Mouse (Mus musculus) midbrain, embryonic 16.5 days (tissue): Measurements from ENCODE around the gene Dalrd3. TPM values are rescaled to one million over a fixed set of nuclear protein-coding genes. Genes with fewer than 3 reads are reported as not detected.
A peak's percentile ranks its signal among the peaks of the same experiment; 100 is the strongest.

Experiments used
- ATAC-seq: fragments of 200-750 bp; cut with Nextera tagmentation; 2 replicates; pipeline ENCODE4 v1.8.0; 2017; ENCODE audit warnings: moderate TSS enrichment
- H3K27ac ChIP-seq: fragments of 300-500 bp; sonication (generic); 2 replicates; pipeline ENCODE4 v1.5.1; 2014; ENCODE audit warnings: mild to moderate bottlenecking, low read length, mixed read lengths
- H3K27me3 ChIP-seq: fragments of 300-500 bp; sonication (generic); 2 replicates; pipeline ENCODE4 v1.6.1; 2014; ENCODE audit warnings: low read depth, low read length, mixed read lengths; ENCODE audit not compliant: control insufficient read depth, insufficient read depth
- H3K36me3 ChIP-seq: fragments of 300-500 bp; sonication (generic); 2 replicates; pipeline ENCODE4 v1.6.1; 2014; ENCODE audit warnings: mild to moderate bottlenecking, low read length, moderate library complexity, mixed read lengths; ENCODE audit not compliant: control insufficient read depth, insufficient read depth
- H3K4me1 ChIP-seq: fragments of 300-500 bp; sonication (generic); 2 replicates; pipeline ENCODE4 v1.6.1; 2014; ENCODE audit warnings: mild to moderate bottlenecking, low read length, mixed read lengths; ENCODE audit not compliant: control insufficient read depth, insufficient read depth
- H3K4me2 ChIP-seq: fragments of 300-500 bp; sonication (generic); 2 replicates; pipeline ENCODE4 v1.6.1; 2014; ENCODE audit warnings: mild to moderate bottlenecking, low read length, mixed read lengths
- H3K4me3 ChIP-seq: fragments of 300-500 bp; sonication (generic); 2 replicates; pipeline ENCODE4 v1.5.1; 2014; ENCODE audit warnings: low read depth, mild to moderate bottlenecking, low read length, moderate library complexity, mixed read lengths
- H3K9ac ChIP-seq: fragments of 300-500 bp; sonication (generic); 2 replicates; pipeline ENCODE4 v1.6.1; 2014; ENCODE audit warnings: low read depth, low read length, mixed read lengths
- H3K9me3 ChIP-seq: fragments of 300-500 bp; sonication (generic); replicated peaks from 2 replicates; pipeline ENCODE4 v1.6.1; 2014; ENCODE audit warnings: mild to moderate bottlenecking, low read length, mixed read lengths; ENCODE audit not compliant: control insufficient read depth, poor library complexity, severe bottlenecking
- WGBS: fragments of 180-500 bp; shearing (Covaris S2); extraction: QIAGEN DNeasy Blood & Tissue Kit; methylation state at CpG from one replicate; pipeline ENCODE4 v1.1.7; 2014; 5-methylcytosine and 5-hydroxymethylcytosine counted together
- polyA plus RNA-seq: library from polyadenylated mRNA; unstranded; fragments of >200 nt; fragmentation: Nextera tagmentation; extraction: Ambion mirVana; gene quantifications from 2 replicates; pipeline ENCODE4 v1.2.1, GENCODE M21; 2015

The Dalrd3 gene
- polyA plus RNA-seq, 1 experiment from 2014 or later: 350 TPM

DNA sequence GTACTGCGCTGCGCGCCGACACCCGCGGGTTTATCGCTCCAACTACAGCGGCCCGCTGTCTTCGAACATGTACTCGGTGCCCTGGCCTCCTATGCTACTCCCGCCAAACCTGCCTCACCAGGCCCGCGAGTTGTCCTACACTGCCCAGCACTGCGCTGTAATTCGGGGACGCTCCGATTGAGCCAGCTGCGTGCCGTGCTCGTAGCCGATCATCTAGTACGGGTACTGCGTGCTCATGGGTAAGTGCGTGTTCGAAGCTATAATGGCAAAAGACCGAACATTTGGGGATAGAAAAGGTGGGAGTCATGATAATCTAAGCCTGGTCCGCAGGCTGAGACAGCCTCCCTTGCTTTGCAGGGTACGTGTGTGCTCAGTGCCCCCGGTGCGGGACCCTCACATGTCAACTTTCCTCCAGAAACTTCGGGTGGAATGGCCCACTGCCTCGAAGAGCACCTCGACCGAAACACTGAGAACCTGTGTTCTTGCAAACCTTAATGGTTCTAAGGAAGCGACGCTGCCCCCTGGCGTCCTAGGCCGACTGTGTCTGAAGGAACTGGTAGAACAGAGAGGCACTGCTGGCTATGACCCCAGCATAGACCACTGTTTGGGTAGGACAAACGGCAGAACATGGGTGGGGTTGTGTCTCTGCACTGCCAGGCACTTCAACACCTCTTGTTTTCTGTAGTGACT, 666 bp downstream of the Dalrd3 start:
- H3K27ac ChIP-seq: peak overlapping the region; percentile 74

DNA sequence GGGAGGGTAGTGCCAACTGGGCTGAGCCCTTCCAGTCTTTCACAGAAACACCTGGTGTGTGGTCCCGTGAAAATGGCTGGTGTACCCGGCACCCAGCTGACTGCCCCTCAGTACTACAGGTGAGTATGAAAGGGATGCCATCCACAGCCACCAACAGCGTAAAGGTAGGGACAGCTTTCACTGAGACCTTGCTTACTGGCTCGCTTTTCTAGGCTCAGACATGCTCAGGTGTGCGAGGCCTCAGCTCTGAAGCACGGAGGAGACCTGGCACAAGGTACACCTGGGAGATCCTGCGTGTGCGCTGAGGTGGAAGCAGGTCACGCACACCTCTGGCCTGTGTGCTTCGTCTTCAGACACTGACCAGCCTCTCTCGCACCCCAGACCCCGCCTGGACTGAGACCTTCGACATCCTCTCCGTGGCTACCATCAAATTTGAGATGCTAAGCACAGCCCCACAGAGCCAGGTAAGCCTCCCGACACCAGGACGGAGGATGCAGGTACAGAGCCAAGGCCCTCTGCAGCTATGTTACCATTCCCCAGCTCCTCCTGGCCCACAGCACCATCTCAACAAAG, 1.8 kb downstream of the Dalrd3 start:
- Histone ChIP-seq H3K9me3 (no peaks in the 10 kb centered on the region), H3K27me3 (no peaks in the 10 kb centered on the region), H3K36me3 (peaks cover 39% of the 10 kb centered on the region), H3K4me2 (no peak overlapping the region), H3K27ac (no peak overlapping the region), H3K4me3 (no peak overlapping the region), H3K4me1 (peaks cover 50% of the 10 kb centered on the region), H3K9ac (no peak overlapping the region)
- no peak for ATAC-seq
- 95% methylated on average over 16 of the region's 16 CpGs for WGBS

More for the DNA sequence above, 666 bp downstream of the Dalrd3 start:
- Histone ChIP-seq H3K9ac (peak overlapping the region; percentile 67), H3K4me2 (peak overlapping the region; percentile 94), H3K4me1 (peaks cover 48% of the 10 kb centered on the region), H3K9me3 (no peaks in the 10 kb centered on the region), H3K4me3 (peak overlapping the region; percentile 61), H3K27me3 (no peaks in the 10 kb centered on the region), H3K36me3 (peaks cover 36% of the 10 kb centered on the region)
- ATAC-seq: peak; percentile 6; the same call in 1 of the 2 replicates
- WGBS: 1% methylated on average over 40 of the region's 40 CpGs

DNA sequence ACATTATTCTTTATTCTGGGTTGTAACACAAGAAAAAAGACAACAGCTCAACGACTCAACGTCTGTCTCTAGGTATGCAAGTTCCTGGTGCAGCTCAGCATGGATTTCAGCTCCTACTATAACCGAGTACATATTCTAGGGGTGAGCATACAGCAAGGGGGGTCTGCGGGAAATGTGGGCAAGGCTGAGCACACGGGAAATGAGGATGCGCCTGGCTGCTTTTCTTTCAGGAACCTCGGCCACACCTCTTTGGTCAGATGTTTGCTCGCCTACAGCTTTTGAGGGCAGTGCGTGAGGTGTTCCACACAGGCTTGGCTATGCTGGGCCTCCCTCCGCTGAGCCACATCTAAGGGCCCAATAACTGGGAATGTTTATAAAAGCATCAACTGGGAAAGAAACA, 2.6 kb downstream of the Dalrd3 start:
- H3K9me3 ChIP-seq: no peaks in the 10 kb centered on the region
- no peak overlapping the region for H3K27ac ChIP-seq
- H3K36me3 ChIP-seq: peaks cover 39% of the 10 kb centered on the region
- peaks cover 58% of the 10 kb centered on the region for H3K4me1 ChIP-seq
- no peak overlapping the region for H3K9ac ChIP-seq
- H3K4me3 ChIP-seq: no peak overlapping the region
- no peak for ATAC-seq
- H3K4me2 ChIP-seq: no peak overlapping the region
- no peaks in the 10 kb centered on the region for H3K27me3 ChIP-seq
- 86% methylated on average over 10 of the region's 10 CpGs for WGBS

DNA sequence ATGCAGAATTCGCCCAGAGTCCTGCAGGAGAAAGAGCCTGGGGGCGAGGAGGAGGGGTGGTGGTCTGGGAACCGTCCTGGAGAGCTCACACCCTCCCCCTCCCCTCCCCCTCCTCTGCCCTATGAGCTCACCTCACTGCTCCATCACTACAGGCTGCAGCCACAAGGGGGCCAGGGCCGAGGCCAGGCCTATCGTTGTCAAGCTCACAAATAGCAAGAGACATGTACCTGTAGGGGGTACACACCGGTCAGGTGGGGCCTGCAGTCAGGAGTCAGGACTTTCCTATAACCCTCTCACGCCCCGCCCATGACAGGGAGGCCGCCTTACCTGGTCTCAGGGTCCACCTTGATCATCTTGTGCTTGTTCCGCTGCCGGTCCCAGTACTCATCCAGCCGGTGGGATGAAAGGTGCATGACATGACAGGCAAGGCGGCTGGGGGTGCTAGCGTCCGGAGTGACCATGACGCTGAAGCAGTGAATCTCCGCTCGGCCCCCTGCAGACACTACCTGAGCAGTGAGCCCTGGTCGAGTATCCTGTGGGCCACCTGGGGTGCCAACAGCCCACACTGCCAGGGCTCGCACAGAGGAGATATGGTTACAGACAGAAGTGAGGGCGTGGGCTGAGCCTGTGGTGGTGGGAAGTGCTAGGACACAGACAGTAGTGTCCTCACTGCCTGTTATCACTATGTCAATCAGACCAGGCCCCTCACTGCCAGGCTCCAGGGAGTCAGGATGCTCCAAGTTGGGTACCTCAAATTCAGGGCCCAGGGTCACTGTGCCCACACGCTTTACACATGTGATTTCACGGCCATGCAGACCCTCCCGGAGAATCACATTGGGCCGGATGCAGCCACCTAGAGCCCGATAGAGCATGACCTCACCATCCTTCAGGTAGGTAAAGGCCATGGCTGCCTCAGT, 4.3 kb downstream of the Dalrd3 start:
- H3K27ac ChIP-seq: no peak overlapping the region
- whole genome bisulfite sequencing: 54% methylated on average over 26 of the region's 26 CpGs
- ATAC-seq: no peak
- H3K9me3 ChIP-seq: no peaks in the 10 kb centered on the region
- H3K4me3 ChIP-seq: no peak overlapping the region
- H3K27me3 ChIP-seq: no peaks in the 10 kb centered on the region
- peaks cover 55% of the 10 kb centered on the region for H3K4me1 ChIP-seq
- H3K4me2 ChIP-seq: no peak overlapping the region
- H3K36me3 ChIP-seq: peaks cover 39% of the 10 kb centered on the region
- no peak overlapping the region for H3K9ac ChIP-seq

DNA sequence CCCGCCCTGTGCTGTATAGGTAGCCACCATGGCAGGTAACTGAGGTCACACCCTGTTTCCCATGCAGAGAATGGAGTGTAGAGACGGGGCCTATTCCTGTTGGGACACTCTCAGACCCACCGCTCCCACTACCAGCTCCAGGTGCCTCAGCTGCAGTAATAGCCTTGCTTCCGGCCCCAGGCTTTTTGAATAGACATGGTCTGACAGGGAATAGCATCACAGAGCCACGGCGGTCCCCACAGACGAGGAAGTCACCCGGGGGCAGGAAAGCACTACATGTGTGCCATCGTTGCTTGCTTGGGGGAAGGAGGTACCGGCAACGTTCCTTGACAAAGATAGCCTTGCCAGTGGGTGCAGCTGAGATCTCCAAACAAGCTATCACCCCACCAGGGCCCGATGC, 5.2 kb downstream of the Dalrd3 start:
- Histone ChIP-seq H3K27me3 (no peaks in the 10 kb centered on the region), H3K4me3 (no peak overlapping the region), H3K27ac (no peak overlapping the region), H3K36me3 (peaks cover 39% of the 10 kb centered on the region), H3K9ac (no peak overlapping the region), H3K9me3 (no peaks in the 10 kb centered on the region), H3K4me2 (peak overlapping the region; percentile 15; the same call in 1 of the 2 replicates), H3K4me1 (peaks cover 60% of the 10 kb centered on the region)
- ATAC-seq: no peak
- 85% methylated on average over 12 of the region's 12 CpGs for WGBS

DNA sequence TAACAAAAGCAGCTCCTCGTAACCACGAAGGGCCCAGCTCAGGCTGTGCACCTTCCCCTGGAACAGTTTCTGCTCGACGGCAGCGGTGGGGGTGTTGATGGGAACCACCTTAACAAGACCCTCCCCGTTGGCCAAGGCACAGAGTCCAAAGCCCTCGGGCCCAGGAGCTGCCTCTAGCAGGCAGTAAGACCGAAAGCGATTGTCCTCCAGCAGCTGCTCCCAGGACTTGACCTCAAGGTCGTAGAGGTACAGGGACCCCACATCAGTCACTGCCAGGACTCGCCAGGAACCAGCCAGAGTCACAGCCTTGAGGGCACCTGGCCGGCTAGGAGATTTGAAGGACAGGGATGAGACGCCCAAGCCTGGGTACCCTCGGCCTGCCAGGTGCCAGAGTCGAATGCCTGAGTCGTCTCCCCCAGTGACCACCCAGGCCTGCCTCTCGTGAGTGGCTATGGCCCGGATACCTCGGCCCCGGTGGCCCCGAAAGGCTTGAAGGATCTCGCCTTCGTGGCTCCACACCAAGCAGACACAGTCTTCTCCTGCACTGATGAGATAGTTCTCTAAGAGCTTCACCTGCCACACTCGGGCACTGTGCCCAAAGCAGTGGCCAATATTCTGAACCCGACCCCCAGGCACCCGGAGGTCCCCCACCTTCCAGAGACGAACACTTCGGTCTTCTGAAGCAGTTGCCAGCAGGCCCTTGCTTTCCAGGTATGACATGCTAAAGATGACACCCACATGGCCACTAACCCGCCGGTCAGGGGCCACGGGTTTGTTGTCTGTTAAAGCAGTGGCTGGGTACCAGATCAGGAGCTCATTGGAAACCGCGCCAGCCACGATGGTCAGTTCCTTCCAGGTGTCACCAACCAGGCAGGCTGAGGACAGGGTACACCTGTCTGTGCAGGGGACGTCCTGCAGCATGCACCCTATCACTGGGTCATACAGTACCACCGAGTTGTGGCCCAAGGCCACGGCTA, 5.9 kb downstream of the Dalrd3 start:
- Histone ChIP-seq H3K27me3 (no peaks in the 10 kb centered on the region), H3K4me1 (peaks cover 53% of the 10 kb centered on the region), H3K27ac (no peak overlapping the region), H3K4me3 (no peak overlapping the region), H3K36me3 (peaks cover 38% of the 10 kb centered on the region), H3K9me3 (no peaks in the 10 kb centered on the region), H3K4me2 (peak overlapping the region; percentile 87), H3K9ac (no peak overlapping the region)
- WGBS: 89% methylated on average over 37 of the region's 37 CpGs
- ATAC-seq: no peak

DNA sequence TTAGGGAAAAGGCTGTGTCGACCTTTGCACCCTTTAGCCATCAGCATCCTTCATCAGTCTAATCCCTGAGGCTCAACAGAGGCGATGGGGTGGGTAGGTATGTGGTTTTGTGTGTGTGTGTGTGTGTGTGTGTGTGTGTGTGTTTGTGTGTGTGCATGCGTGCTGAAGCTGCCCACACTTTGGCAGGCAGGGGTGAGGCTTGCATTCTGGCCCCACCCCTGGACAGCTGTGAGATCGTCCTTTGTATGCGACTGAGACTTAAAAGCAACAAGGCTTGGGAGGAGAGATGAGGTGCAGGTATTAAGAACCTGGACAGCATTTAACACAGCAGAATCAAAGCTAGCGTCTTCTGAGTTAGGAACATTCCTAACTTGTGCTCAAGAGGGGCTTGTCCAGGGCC, 7.3 kb downstream of the Dalrd3 start:
- H3K4me1 ChIP-seq: peaks cover 50% of the 10 kb centered on the region
- H3K4me2 ChIP-seq: peak overlapping the region; percentile 87
- no peaks in the 10 kb centered on the region for H3K27me3 ChIP-seq
- WGBS: 38% methylated on average over 6 of the region's 6 CpGs
- H3K27ac ChIP-seq: peak overlapping the region; percentile 33
- peak overlapping the region; percentile 98 for H3K9ac ChIP-seq
- ATAC-seq: no peak
- H3K4me3 ChIP-seq: peak overlapping the region; percentile 84
- H3K36me3 ChIP-seq: peaks cover 27% of the 10 kb centered on the region
- no peaks in the 10 kb centered on the region for H3K9me3 ChIP-seq

DNA sequence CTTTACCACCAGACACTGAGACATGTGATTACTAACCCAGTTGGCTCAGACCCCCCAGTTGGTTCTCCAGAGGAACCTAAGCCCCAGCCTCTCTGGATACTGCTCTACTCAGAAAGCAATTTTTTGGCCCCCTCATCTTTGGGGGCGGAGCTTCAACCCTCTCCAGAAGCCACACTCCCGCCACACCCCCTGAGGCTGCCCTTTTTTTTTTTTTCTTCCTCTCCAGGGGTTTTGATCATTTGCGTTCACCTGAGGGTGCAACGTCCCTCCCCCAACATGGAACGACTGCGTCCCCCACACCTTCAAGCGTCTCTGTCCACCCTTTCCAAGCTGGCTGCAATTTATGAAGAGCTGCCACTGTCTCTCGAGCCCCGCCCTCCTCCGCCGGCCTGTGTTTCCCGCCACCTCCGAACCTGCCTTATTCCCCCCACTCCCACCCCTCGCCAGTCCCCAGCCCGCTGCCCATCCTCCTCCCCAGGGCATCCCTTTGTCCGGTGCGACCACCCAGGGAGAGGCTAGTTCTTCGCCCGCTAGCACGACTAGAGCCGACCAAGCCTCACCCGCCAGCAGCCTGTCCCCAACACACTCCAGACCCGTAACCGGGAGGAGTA, 8.4 kb downstream of the Dalrd3 start:
- H3K4me2 ChIP-seq: peak overlapping the region; percentile 87
- H3K27ac ChIP-seq: peak overlapping the region; percentile 97
- H3K4me3 ChIP-seq: peak overlapping the region; percentile 84
- no peak; the same call in 1 of the 2 replicates for ATAC-seq
- H3K9ac ChIP-seq: peak overlapping the region; percentile 98
- under 1% methylated on average over 24 of the region's 24 CpGs for WGBS
- H3K36me3 ChIP-seq: peaks cover 17% of the 10 kb centered on the region
- peaks cover 50% of the 10 kb centered on the region for H3K4me1 ChIP-seq
- H3K9me3 ChIP-seq: no peaks in the 10 kb centered on the region
- no peaks in the 10 kb centered on the region for H3K27me3 ChIP-seq
